Mouse (Mus musculus) spleen, adult 2 months (tissue): ENCODE data around the gene Vps33a. TPM values are rescaled to one million over a fixed set of nuclear protein-coding genes. Genes with fewer than 3 reads are reported as not detected.

Experiments used
- DNase-seq, 2 experiments: peaks; one replicate each; pipeline versions ENCODE4 v3.0.0 to v3.0.0-alpha.2; 2012 to 2021; ENCODE audit warnings: low spot score in 2 of 2, low read depth in 1 of 2
- H3K27ac ChIP-seq: fragments of 200-500 bp; 2 replicates; pipeline ENCODE4 v1.5.1; 2012; ENCODE audit warnings: low read length, inconsistent platforms; ENCODE audit not compliant: insufficient read depth
- H3K27me3 ChIP-seq: fragments of 200-500 bp; 2 replicates; pipeline ENCODE4 v1.6.1; 2012; ENCODE audit warnings: mild to moderate bottlenecking, moderate library complexity, low read length, inconsistent platforms; ENCODE audit not compliant: control insufficient read depth, insufficient read depth
- H3K36me3 ChIP-seq: fragments of 200-500 bp; 2 replicates; pipeline ENCODE4 v1.6.1; 2012; ENCODE audit warnings: mild to moderate bottlenecking, low read length, inconsistent platforms; ENCODE audit not compliant: control insufficient read depth, insufficient read depth
- H3K4me1 ChIP-seq: fragments of 200-500 bp; 2 replicates; pipeline ENCODE4 v1.6.1; 2011; ENCODE audit warnings: inconsistent platforms; ENCODE audit not compliant: control insufficient read depth, insufficient read depth, insufficient read length
- H3K4me3 ChIP-seq: fragments of 200-500 bp; 2 replicates; pipeline ENCODE4 v1.5.1; 2011; ENCODE audit warnings: mild to moderate bottlenecking, inconsistent platforms; ENCODE audit not compliant: insufficient read depth, insufficient read length; ENCODE audit errors: extremely low read depth
- CTCF ChIP-seq: fragments of 200-500 bp; IDR thresholded peaks from 2 replicates; pipeline ENCODE4 v1.5.1; 2011; ENCODE audit warnings: mild to moderate bottlenecking, inconsistent platforms; ENCODE audit not compliant: insufficient read depth, insufficient read length, insufficient replicate concordance; ENCODE audit errors: extremely low read depth
- POLR2A ChIP-seq: fragments of 200-500 bp; IDR thresholded peaks from 2 replicates; pipeline ENCODE4 v1.6.1; 2011; ENCODE audit warnings: low read depth, low read length, inconsistent platforms
- WGBS: fragments of 180-500 bp; shearing (Covaris S2); methylation state at CpG from one replicate; pipeline ENCODE4 v1.1.7; 2018; 5-methylcytosine and 5-hydroxymethylcytosine counted together
- polyA plus RNA-seq: library from polyadenylated mRNA; depleted of rRNA; stranded (reverse); fragments of >200 nt; gene quantifications from 2 replicates; pipeline ENCODE4 v1.2.3, GENCODE M21; 2012; rRNA removed

The Vps33a gene
- polyA plus RNA-seq = 11.0 and 12.2 TPM in 2 replicates

DNA sequence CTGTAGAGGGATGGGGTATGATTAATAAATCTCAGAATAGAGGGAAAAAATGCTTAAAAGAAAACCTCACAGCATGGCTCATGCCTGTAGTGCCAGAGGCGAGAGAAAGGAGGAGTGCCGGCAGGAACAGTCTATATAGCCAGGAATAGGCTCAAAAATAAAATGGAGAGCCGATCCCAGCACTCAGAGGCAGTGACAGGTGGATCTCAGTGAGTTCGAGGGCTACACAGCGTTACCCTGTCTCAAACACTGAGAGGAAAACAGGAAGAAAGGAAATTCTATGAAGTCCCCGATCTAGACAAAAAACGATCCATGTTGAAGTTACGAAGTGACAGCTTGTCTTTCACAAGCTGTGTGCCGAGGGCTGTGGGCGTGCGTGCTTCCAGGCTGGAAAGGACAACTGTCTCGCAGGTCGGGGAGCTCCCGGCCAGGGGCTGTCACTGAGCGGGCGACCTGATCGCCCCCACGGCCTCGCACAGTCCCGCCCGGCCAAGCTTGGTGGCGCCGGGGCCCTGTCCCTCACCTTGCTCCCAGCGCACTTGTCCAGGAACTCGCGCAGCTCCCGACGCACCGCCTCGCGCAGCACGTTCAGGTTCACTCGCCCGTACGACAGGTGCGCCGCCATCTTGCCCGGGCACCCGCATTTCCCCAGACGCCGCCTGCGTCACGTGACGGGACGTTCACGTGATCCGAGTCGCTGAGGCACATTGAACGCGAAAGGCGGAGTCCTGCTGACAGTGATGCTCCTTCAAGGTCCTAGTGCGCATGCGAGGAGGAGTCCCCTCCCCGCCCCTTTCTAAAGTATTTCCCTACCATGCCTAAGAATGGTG lies at the start of gene Vps33a:
Gene Vps33a, minus strand, starts transcription at position 682 of the 830 bp plus-strand sequence.
- peak within 1 kb of the TSS; percentile 85 for H3K4me3 ChIP-seq
- DNase-seq = peak; percentile 98
- 0 out of 2 replicates have a peak, but pooled peaks cover 2% of the 10 kb centered on the region for H3K4me1 ChIP-seq
- H3K27me3 ChIP-seq = no peaks in the 10 kb centered on the region
- under 1% methylated on average over 54 of the region's 54 CpGs for WGBS
- peak within 1 kb of the TSS; percentile 63 for H3K27ac ChIP-seq
- no peak for TF ChIP-seq CTCF
- TF ChIP-seq POLR2A = peak; percentile 88
- peaks cover 10% of the 10 kb centered on the region for H3K36me3 ChIP-seq

DNA sequence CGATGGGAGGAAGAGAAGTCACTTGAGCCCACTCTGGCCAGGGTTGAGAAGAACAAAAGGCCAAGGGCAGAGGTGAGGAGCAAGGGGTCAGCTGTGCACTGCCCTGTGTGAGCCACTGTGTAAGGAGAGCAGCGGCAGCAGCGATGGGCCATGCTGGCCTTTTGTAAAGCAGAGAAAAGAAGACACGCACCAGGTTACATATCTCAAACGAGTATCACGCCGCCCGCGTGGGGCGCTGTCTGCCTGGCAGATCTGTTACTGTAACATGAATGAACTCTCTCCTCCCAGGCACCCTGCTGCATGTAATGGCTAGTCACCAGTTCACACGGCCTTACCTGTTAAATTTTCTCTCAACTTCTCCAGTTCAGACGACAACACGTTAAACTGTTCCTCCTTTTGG lies 49.6 kb upstream of the Vps33a start:
- no peak overlapping the region for H3K27ac ChIP-seq

DNA sequence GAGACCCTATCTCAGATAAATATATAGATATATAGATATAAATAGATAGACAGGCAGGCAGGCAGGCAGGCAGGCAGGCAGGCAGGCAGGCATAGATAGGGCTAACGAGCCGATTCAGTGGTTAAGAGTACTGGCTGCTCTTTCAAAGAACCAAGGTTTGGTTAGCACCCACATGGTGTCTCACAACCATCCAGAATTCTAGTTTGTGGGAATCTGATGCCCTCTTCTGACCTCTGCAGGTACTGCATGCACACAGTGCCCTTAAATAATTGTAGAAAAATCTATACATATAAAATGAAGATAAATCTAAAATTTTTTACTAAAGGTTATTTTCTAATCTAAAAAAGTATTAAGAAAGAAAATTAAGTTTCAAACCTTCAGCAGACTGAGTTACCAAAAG lies 45.7 kb upstream of the Vps33a start:
- TF ChIP-seq POLR2A (no peak), CTCF (peak; percentile 16; the same call in 1 of the 2 replicates)
- H3K4me3 ChIP-seq = no peak overlapping the region
- H3K27ac ChIP-seq = no peak overlapping the region
- H3K27me3 ChIP-seq = no peaks in the 10 kb centered on the region
- H3K4me1 ChIP-seq = no peaks in the 10 kb centered on the region
- H3K36me3 ChIP-seq = peaks cover 23% of the 10 kb centered on the region
- WGBS = 71% methylated on average over 2 of the region's 2 CpGs
- DNase-seq = peak in 1 of 2 experiments; percentile 16

More for the DNA sequence above, 49.6 kb upstream of the Vps33a start:
- 93% methylated on average over 13 of the region's 13 CpGs for WGBS
- Histone ChIP-seq H3K27me3 (no peaks in the 10 kb centered on the region), H3K36me3 (peaks cover 3% of the 10 kb centered on the region; the same call in 1 of the 2 replicates), H3K4me3 (no peak overlapping the region), H3K4me1 (no peaks in the 10 kb centered on the region)
- no peak for DNase-seq
- no peak for TF ChIP-seq CTCF
- TF ChIP-seq POLR2A = no peak

DNA sequence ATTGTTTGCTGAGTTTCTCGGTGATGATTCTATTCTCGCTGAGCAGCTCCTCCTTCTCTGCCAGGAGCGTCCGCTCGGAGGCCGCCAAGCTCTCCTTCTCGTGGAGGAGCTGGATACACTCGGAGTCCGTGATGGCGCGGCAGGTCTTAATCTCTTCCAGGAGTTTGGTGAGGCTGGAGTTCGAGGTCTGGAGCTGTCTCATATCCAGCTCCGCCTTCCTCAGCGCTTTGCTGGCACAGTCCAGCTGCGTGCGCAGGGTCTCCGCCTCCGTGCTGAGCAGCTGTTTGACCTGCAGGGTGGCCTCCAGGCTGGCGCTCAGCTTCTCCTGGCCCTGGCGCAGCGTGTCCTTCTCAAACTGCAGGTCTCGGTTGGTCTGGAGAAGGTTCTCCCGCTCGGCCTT lies 41.4 kb upstream of the Vps33a start:
- no peaks in the 10 kb centered on the region for H3K4me1 ChIP-seq
- 95% methylated on average over 24 of the region's 24 CpGs for WGBS
- no peak overlapping the region for H3K4me3 ChIP-seq
- no peak for DNase-seq
- no peak overlapping the region for H3K27ac ChIP-seq
- H3K27me3 ChIP-seq = no peaks in the 10 kb centered on the region
- peaks cover 30% of the 10 kb centered on the region for H3K36me3 ChIP-seq
- TF ChIP-seq POLR2A (no peak), CTCF (no peak)

DNA sequence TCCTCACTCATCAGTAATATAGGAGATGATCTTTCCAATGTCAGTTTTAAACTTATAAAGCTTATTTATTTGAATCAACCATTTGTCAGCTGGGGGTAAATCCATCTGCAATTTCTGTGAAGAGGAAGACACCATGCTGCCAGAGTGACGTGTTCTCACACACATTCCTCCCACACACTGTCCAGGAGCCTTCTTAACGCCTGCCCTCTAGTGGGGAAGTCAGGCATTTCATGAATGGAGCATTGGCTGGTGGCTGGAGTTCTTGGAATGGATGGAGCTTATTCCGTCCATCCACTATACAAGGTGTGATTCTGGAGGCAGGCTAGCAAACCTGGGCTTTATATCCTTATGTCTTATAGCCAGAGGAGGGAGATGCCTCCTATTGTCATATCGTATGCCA lies 37.0 kb upstream of the Vps33a start:
- peaks cover 20% of the 10 kb centered on the region for H3K36me3 ChIP-seq
- H3K4me1 ChIP-seq = no peaks in the 10 kb centered on the region
- TF ChIP-seq CTCF (peak; percentile 66; the same call in 1 of the 2 replicates), POLR2A (no peak)
- 50% methylated on average over 4 of the region's 4 CpGs for WGBS
- no peak overlapping the region for H3K4me3 ChIP-seq
- no peak overlapping the region for H3K27ac ChIP-seq
- H3K27me3 ChIP-seq = no peaks in the 10 kb centered on the region
- DNase-seq = peak; percentile 19 to 35

DNA sequence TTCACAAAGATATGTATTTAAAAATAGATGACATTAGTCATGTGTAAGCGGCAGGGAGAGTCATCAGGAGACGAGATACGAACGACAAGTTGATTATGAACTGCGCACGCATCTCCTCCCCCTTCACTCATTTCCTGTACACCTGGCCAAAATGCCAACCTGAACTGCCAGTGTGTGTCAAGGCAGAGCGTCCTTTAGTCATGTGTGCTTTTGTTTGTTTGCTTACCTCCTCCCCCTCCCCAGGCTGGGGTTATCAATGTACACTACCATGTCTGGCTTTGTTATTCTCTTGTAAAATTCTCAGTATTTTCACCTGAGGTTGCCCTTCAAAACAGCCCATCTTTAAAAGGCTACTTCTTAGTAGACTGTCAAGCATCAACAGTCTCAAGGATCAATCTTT lies 36.6 kb upstream of the Vps33a start:
- DNase-seq = no peak
- Histone ChIP-seq H3K27ac (no peak overlapping the region), H3K4me1 (no peaks in the 10 kb centered on the region), H3K36me3 (peaks cover 16% of the 10 kb centered on the region), H3K27me3 (no peaks in the 10 kb centered on the region), H3K4me3 (no peak overlapping the region)
- no peak for TF ChIP-seq CTCF
- no peak for TF ChIP-seq POLR2A
- 97% methylated on average over 7 of the region's 7 CpGs for WGBS

DNA sequence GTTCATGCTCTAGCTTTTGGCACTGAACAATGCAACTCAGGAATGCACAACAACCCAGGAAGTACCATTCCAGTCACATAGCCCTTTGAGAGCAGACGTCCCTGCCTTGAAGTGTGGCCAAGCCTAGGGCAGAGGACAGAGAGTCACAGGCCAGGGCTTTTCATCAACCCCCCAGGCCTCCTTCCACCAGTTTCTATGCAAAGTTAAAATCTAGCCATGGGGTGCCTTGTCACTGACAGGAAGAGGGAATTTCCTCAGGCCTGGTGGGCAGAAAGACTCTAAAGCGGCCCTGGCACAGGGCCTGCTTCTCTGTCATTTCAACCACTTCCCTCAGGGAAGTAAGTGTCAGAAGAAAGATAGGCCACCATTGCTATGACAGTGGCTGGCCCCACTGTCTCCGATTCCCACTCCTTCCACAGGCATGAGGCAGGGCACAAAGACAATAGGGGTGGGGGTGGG lies 34.4 kb upstream of the Vps33a start:
- Histone ChIP-seq H3K27ac (no peak overlapping the region), H3K4me1 (no peaks in the 10 kb centered on the region), H3K27me3 (no peaks in the 10 kb centered on the region), H3K4me3 (no peak overlapping the region), H3K36me3 (peaks cover 11% of the 10 kb centered on the region)
- TF ChIP-seq POLR2A = no peak
- TF ChIP-seq CTCF = no peak
- DNase-seq = no peak
- 83% methylated on average over 3 of the region's 3 CpGs for WGBS
